Mouse (Mus musculus) R1 (cell line): ENCODE measurements around the gene Olfr418.
A peak's percentile ranks its signal among the peaks of the same experiment; 100 is the strongest.
"Not testable (repeated sequence)": the region's sequence is repeated elsewhere in the genome, so short reads cannot be mapped to it uniquely, and the experiment has no call there.

Experiments used
- DNase-seq: peaks from one replicate; pipeline ENCODE4 v3.0.0-alpha.2; 2018; ENCODE audit warnings: low read depth, low spot score

Gene Olfr418

DNA sequence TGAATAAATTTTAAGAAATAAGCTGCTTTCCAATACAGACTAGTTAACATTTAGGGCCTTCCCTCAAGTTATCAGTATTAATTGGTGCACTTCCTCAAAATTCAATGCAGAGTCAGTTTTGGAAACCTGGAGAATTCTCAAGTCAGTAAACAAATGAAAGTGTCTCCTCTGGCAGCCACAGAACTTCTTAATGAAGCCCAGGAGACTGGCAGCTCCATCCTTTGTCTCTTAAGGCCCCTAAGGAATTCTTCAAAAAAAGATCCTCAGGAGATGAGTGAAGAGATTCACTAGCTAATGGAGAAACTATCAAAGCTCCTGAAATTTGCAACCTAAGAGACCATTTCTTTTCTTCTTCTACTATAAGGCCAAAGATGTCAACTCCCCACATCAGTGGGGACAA lies at the start of gene Olfr418:
Gene Olfr418, plus strand, starts transcription at position 301 of the 400 bp plus-strand sequence.
- no peak for DNase-seq

DNA sequence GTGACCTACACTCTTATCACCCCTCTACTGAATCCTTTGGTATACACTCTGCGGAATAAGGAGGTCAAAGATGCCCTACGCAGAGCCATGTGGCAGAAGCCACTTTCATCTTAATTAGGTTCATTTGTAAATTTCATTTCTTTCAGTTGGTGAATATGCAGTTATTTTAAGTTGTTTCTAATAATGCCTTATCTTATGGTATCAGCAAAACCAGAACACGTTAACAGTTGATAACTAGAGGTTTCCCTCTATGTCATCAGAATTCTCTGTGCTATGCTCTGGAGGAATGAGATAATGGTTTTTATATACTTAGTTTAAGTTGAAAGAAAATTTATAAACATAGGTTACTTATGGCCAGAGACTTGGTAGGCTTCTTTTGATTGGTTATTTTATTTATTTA lies 49.3 kb upstream of the Olfr418 start:
- no peak for DNase-seq

DNA sequence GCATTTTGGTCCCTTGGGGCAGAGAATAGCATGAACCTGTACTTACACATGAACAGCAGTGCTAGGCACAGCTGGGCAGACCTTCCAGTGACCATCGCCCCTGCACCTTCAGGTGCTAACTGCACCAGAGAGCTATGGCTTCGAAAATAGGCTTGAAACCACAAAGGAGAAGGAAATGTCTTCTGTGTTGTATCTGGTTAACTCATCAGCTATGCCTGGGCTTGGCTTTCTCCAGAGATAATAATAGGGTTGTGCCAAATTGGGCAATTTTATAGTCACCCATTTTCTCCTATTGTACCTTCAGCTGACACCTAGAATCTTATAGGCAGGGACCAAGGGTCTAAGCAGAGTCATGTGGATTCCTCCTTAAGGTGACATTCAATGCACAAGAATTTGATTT lies 38.7 kb upstream of the Olfr418 start, which contains the start of gene Fcer1a:
Gene Fcer1a, minus strand, starts transcription at position 134 of the 400 bp plus-strand sequence.
- no peak for DNase-seq

DNA sequence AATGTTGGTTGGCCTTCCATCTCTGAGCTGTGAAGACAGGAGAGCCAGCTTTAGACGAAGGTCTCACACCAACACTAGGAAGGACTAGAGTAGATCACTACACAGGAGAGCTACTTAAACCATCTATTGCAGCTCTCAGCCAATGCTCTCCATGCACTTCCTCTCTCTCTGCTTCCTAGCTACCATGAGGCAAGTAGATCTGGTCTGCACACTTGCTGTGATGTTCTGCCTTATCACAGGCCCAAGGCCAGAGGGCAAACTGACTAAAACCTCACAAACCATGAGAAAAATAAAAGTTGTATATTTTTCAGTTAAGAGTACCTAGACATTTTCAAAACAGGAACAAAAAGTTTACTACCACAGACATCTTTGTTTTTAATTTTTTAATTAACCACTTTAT lies 28.8 kb upstream of the Olfr418 start:
- not testable (repeated sequence) for DNase-seq

DNA sequence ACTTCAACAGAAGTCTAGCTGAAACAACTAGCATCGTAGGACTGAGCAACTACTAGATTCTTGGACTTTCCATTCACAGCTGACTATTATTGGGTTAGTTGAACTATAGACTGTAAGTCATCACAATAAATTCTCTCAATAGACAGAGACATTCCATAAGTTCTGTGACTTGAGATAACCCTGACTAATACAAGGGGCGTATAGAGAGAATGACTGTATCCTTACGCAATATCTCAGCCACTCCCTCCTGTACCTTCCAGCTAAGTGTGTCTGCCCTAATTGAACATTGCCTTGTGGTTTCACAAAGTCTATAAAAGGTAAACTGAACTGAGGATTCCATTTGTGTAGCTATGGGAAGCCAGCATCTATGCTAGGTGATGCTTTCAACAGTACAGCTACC lies 15.9 kb upstream of the Olfr418 start:
- DNase-seq: no peak

DNA sequence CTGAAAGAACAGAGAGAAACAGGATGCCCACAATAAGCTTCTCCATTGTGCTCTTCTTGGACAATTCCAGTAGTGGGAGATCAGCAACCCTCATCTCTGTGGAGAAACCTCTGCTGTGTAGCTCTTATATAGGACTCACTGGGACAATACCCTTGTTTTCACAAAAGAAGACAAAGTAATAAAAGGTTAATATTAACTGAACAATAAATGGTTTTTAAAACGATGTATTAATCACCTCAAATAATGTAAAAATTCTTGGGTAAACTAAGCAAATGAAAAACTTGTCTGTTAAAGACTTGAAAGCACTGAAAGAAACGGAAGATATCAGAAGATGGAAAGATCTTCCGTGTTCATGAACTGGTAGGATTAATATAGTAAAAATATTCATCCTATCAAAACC lies 11.9 kb downstream of the Olfr418 start, which contains the start of gene Mptx2:
Gene Mptx2, minus strand, starts transcription at position 101 of the 400 bp plus-strand sequence.
- no peak for DNase-seq

DNA sequence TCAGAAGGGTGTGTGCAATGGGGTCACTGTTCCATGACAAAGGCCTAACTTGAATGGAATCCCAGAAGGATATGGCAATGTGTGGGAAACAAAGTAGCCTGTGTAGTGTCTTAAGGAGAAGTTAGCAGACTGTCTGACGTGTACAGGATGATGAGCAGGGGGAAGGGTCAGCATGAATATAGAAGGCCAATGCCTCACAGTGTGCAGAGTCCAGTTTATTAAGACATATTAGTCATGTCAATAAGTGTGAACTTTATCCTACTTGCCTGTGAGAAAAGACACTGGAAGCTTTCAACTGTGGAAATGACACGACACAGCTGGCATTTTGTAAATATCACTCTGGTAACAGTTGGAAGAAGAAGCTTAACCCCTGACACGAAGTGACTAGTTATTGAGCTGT lies 37.0 kb downstream of the Olfr418 start:
- DNase-seq: not testable (repeated sequence)

DNA sequence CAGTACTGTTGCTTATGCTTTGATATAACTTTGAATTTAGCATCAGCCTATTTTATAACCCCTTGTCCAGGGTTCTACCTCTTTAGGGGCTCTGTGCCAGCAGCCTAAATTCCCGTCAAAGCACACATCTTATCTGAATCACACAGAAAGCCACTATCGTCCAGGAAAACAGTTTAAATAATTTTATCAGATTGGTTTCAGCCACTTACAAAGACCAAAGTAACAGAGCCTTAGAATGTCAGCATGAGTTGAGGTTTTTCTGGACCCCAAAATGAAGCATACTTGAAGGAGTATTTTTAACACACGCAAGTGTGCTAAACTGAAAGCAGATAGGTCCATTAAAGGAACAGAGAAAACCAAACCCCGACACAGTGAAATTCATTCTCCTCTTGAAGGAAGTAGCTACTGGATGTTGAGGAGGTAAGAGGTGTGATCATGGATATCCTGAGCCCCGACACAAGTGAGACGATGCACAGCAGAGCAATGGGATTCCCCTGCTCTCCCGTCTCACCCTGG lies 47.8 kb downstream of the Olfr418 start:
- DNase-seq: not testable (repeated sequence)

DNA sequence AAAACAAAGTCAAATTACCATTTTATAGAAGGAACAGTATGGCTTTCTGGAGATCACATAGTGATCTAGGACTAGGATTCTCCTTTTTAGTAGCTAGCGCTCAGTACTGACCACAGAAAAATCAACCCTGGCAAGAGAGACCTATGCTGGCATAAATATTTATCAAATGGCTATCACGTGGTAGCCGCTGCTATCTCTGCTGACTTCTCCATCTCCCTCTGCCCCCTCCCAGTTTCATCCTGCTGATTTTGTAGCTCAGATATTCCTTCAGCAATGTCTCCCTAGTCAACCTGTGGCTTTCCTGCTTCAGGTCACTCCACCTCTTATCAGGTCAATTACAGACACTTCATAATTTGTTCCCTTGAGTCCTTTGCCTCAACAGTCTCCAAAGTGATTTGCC lies 49.9 kb downstream of the Olfr418 start:
- DNase-seq: no peak

DNA sequence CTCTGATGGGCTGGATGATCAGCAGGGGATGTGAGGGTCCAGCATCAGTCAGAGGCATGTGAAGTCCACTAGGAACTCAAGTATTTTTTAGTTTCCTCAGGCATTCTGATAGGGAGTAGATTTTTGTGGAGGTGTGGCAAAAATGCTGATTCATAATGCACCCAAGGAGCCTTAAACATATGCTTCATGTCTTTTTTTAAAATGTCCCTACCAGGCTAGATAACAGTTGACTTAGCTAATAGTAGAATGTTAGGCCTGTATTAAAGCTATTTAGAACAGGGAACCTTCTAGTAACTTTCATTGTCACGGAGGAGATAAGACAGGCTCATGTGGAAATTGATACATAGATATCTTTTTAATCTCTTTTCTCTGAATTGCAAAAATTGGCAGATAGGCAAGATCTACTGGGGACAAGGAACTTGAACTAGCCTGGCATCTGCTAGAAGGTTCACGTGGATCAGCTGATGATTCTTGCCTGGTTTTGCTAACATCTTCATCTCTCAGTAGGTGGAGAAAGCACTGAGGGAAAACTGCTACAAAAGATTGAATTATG lies 52.2 kb downstream of the Olfr418 start:
- no peak for DNase-seq

DNA sequence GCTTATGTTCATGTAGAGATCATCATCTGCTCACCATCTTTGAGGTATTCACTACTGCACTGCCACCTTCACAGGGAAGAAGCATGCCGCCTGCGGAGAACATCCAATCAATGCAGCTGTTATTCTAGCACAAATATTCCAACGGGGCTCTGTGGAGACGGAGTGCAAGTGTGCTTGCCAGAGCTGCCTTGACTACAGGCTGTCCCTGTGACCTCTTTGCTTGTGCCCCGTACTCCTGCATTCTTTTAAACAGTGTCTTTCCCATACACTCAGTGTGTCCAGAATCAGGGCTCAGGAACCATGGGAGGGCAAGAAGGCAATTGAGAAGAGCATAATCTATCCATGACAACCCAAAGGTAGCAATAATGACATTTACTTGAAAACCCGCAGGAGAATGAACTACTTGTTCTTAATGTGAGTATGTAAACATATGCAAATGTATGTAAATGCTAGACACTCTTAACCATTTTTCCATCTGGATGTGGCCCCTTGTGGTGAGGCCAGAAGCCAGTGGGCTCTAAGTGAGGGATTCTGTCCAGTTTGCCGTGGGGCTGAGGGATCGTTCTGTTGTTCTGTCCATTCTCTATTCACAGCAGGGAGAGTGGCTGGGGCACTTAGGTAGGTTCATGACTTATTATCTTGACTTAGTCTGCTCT lies 55.9 kb downstream of the Olfr418 start:
- peak; percentile 63 for DNase-seq

DNA sequence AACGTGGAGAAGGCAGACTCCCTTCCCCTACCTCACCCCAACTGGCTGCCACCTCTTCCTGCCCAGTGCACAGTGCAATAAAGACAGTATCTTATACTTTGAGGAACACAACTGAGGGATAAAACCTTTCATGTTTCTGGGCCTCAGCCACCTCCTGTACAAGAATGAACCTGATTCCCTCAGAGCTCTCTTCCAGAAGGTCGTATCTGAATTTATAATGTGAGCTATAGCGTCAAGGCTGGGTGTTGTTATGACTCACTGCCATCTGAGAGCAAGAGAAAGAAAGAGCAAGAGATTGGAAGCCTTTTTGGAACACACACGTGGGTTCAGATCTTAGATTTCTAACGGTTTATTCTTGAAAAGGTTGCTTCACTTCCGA lies 56.4 kb downstream of the Olfr418 start:
- no peak for DNase-seq
